Mouse (Mus musculus) bone marrow macrophage, adult 2 months (primary cell): ENCODE data around the gene Hcn1. TPM values are rescaled to one million over a fixed set of nuclear protein-coding genes. Genes with fewer than 3 reads are reported as not detected.

Experiments
- H3K27ac ChIP-seq: 2 replicates; pipeline ENCODE4 v1.5.1; 2012; ENCODE audit warnings: low read depth, low read length; ENCODE audit not compliant: insufficient read depth
- H3K4me1 ChIP-seq: 2 replicates; pipeline ENCODE4 v1.6.1; 2012; ENCODE audit warnings: low read length; ENCODE audit not compliant: control insufficient read depth, insufficient read depth
- H3K4me3 ChIP-seq: 2 replicates; pipeline ENCODE4 v1.5.1; 2012; ENCODE audit warnings: mild to moderate bottlenecking, low read length, moderate library complexity; ENCODE audit not compliant: insufficient read depth
- CTCF ChIP-seq: IDR thresholded peaks from 2 replicates; pipeline ENCODE4 v1.5.1; 2012; ENCODE audit warnings: low read depth, mild to moderate bottlenecking, low read length, moderate library complexity
- POLR2A ChIP-seq: IDR thresholded peaks from 2 replicates; pipeline ENCODE4 v1.6.1; 2012; ENCODE audit warnings: mild to moderate bottlenecking, low read depth, low read length, borderline replicate concordance
- polyA plus RNA-seq: library from polyadenylated mRNA; stranded (reverse); fragments of >200 nt; gene quantifications from 2 replicates; pipeline ENCODE4 v1.2.4, GENCODE M21; 2012; ENCODE audit not compliant: missing spikeins, insufficient read depth, insufficient read length

The Hcn1 gene
- polyA plus RNA-seq, 1 experiment: not detected

DNA sequence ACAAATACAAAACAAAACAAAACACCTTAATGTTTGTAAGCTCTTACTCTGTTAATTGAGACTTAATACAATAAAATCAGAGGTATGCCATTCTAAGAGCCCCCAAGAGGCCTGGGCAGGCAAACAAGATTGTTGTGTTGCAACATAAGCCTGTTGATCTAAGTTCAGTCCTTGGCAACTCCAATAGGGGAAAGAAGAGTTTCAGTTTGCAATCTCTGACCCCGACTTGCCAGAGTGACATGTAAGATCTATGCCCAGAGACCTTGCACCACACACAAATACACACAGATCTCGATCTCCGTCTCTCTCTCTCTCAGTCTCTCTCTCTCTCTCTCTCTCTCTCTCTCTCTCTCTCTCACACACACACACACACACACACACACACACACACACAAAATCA, 142.3 kb downstream of the Hcn1 start:
- H3K4me3 ChIP-seq: no peak overlapping the region
- H3K4me1 ChIP-seq: no peaks in the 10 kb centered on the region
- TF ChIP-seq CTCF (no peak), POLR2A (no peak)
- H3K27ac ChIP-seq: no peak overlapping the region

DNA sequence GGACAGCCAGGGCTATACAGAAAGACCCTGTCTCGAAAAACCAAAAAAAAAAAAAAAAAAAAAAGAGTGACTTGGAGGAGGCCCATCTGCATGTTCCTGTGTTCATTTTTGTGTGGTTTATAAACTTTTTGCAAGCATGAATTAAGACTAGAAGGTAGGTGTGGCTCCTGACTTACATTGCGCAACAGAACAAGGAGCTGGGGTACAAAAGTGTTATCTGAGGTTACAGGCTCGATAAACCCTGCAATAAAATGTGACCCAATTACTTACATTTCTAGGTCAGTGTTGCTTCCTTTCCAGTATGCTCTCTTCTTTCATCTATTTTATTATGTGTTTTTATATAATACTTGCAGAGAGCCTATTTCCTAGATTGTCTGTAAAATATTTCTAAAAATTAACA, 143.1 kb downstream of the Hcn1 start:
- Histone ChIP-seq H3K4me1 (no peaks in the 10 kb centered on the region), H3K27ac (no peak overlapping the region), H3K4me3 (no peak overlapping the region)
- TF ChIP-seq POLR2A: no peak
- TF ChIP-seq CTCF: no peak

DNA sequence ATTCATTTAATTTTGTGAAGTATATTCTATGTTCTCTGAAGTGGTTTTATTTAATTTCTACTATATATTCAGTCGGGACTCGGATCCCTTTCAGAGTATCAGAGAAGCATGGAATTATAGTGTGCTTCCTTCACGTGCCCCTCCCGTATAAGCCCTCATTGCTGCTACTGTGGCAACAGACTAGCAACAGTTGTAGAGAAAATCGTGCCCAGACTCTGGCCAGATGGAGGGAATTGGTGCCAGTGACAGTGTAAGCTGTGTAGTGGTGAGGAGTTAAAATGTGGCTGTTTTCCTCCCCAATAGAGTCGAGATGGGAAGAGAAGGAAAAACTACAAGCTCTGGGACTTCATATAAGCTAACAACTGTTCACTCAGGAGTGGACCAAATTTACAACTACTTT, 163.4 kb downstream of the Hcn1 start:
- Histone ChIP-seq H3K4me3 (no peak overlapping the region), H3K4me1 (no peaks in the 10 kb centered on the region), H3K27ac (no peak overlapping the region)
- TF ChIP-seq CTCF: no peak
- TF ChIP-seq POLR2A: no peak

DNA sequence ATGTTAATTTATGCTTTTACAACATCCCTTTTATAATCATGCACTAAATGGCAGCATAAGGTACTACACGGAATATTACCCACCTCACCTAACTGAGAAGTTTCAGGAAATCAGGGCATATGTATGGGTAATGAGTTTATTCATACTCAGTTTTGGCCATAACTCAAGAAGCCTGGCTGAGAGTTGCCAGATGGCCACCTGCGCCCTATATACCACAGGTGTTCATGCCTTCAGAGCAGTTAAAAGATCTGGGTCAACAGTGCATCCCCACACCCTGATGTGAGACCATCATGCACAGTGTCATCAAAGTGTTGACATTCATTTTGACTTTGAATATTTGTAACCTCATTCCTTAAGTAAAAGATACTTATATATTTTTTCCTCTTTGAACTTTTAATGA, 183.3 kb downstream of the Hcn1 start:
- Histone ChIP-seq H3K4me1 (no peaks in the 10 kb centered on the region), H3K4me3 (no peak overlapping the region), H3K27ac (no peak overlapping the region)
- TF ChIP-seq POLR2A (no peak), CTCF (no peak)

- H3K27ac ChIP-seq: no peak overlapping the region
- H3K4me1 ChIP-seq: no peaks in the 10 kb centered on the region
- H3K4me3 ChIP-seq: no peak overlapping the region
- TF ChIP-seq CTCF (no peak), POLR2A (no peak)
Measured at GRCm38 (mm10) chr13:117792861-117793260, 190.7 kb downstream of the Hcn1 start.

GRCm38 (mm10) chr13:117801061-117801460, 198.9 kb downstream of the Hcn1 start:
- TF ChIP-seq CTCF (no peak), POLR2A (no peak)
- no peaks in the 10 kb centered on the region for H3K4me1 ChIP-seq
- H3K4me3 ChIP-seq: no peak overlapping the region
- no peak overlapping the region for H3K27ac ChIP-seq

DNA sequence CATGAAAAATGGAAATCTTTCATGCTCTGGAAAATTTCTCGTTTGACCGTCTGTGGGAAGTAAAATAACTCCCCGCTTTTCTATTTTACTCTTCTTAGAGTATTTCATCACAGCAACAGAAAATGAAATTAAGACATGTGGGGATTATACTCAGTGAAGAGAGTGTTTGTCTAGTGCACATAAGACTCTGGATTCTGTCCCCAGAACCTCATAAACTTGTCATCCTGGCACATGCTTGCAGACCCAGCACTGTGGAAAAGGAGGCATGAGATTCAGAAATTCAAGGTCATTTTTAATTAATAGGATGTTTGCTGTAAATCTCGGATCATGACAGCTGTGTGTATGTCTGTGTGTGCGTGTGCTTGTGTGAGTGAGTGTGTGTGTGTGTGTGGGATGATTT, 225.5 kb downstream of the Hcn1 start:
- TF ChIP-seq POLR2A: no peak
- TF ChIP-seq CTCF: no peak
- Histone ChIP-seq H3K4me1 (no peaks in the 10 kb centered on the region), H3K27ac (no peak overlapping the region), H3K4me3 (no peak overlapping the region)

- Histone ChIP-seq H3K4me3 (no peak overlapping the region), H3K4me1 (no peaks in the 10 kb centered on the region), H3K27ac (no peak overlapping the region)
- TF ChIP-seq CTCF (no peak), POLR2A (no peak)
Measured at GRCm38 (mm10) chr13:117836658-117837057, 234.5 kb downstream of the Hcn1 start.

- no peaks in the 10 kb centered on the region for H3K4me1 ChIP-seq
- TF ChIP-seq POLR2A (no peak), CTCF (no peak)
- H3K27ac ChIP-seq: no peak overlapping the region
- no peak overlapping the region for H3K4me3 ChIP-seq
Measured at GRCm38 (mm10) chr13:117838264-117838663, 236.1 kb downstream of the Hcn1 start.

GRCm38 (mm10) chr13:117842366-117842765, 240.2 kb downstream of the Hcn1 start:
- TF ChIP-seq CTCF (no peak), POLR2A (no peak)
- H3K27ac ChIP-seq: no peak overlapping the region
- peaks cover 5% of the 10 kb centered on the region for H3K4me1 ChIP-seq
- H3K4me3 ChIP-seq: no peak overlapping the region

GRCm38 (mm10) chr13:117847290-117847689, 245.2 kb downstream of the Hcn1 start:
- peaks cover 11% of the 10 kb centered on the region for H3K4me1 ChIP-seq
- no peak overlapping the region for H3K4me3 ChIP-seq
- TF ChIP-seq CTCF (no peak), POLR2A (no peak)
- H3K27ac ChIP-seq: peak overlapping the region; percentile 37; the same call in 1 of the 2 replicates
